19 mouse cellular contexts compared by ENCODE assay signal in the genomic region with DNA sequence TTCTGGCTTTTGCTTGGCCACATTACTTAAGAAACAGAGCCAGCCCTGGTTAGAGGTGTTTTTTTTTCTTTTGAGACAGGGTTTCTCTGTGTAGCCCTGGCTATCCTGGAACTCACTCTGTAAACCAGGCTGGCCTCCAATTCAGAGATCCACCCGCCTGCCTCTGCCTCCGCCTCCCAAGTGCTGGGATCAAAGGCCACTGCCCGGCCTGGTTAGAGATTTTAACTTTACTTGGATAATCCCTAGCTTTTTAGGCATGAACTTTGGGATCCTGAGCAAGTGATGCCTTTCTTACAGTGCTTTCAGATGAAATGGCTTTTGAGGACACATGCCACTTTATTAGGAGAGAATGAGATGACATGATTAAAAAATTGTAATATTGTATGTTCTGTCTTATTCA.
"Had no signal": no experiment of that assay in that cellular context is flagged by ENCODE, and none has a peak within 500 bp of the region (broad histone marks: within the 10 kb centered on the region; RNA-seq: fewer than 3 reads in every experiment).

No protein-coding gene starts in this region.

- H3K4me1 ChIP-seq: intestine, embryonic 15.5 days; limb, embryonic 10.5 days; limb, embryonic 13.5 days; midbrain, embryonic 12.5 days; midbrain, embryonic 15.5 days; neural tube, embryonic 12.5 days; neural tube, embryonic 15.5 days had no signal

- H3K27me3 ChIP-seq: intestine, embryonic 15.5 days; limb, embryonic 13.5 days; midbrain, embryonic 12.5 days; midbrain, embryonic 15.5 days; neural tube, embryonic 12.5 days; neural tube, embryonic 15.5 days had no signal

- H3K4me2 ChIP-seq: intestine, embryonic 15.5 days; limb, embryonic 13.5 days; lung, embryonic 14.5 days; midbrain, embryonic 12.5 days; midbrain, embryonic 15.5 days; neural tube, embryonic 12.5 days; neural tube, embryonic 15.5 days had no signal

- H3K27ac ChIP-seq: intestine, embryonic 15.5 days; kidney, postnatal 0 days; limb, embryonic 10.5 days; limb, embryonic 13.5 days; liver, embryonic 14.5 days; macrophage; midbrain, embryonic 12.5 days; midbrain, embryonic 15.5 days; neural tube, embryonic 12.5 days; neural tube, embryonic 15.5 days; stomach, postnatal 0 days had no signal

- ATAC-seq: intestine, embryonic 15.5 days; liver, postnatal 0 days; lung, postnatal 0 days; midbrain, embryonic 15.5 days had no signal

- H3K9me3 ChIP-seq: intestine, embryonic 15.5 days; limb, embryonic 10.5 days; limb, embryonic 13.5 days; midbrain, embryonic 12.5 days; midbrain, embryonic 15.5 days; neural tube, embryonic 12.5 days; neural tube, embryonic 15.5 days had no signal

- DNase-seq: liver; liver, postnatal 0 days; lung, embryonic 14.5 days; right cerebral cortex, adult 18-20 months; right cerebral cortex, postnatal 14 days; right cerebral cortex, postnatal 4 days; thymus, postnatal 25 days had no signal

- H3K9ac ChIP-seq: intestine, embryonic 15.5 days; limb, embryonic 13.5 days; liver, embryonic 14.5 days; liver, postnatal 0 days; lung, embryonic 14.5 days; midbrain, embryonic 12.5 days; midbrain, embryonic 15.5 days; neural tube, embryonic 12.5 days; neural tube, embryonic 15.5 days had no signal

- H3K4me3 ChIP-seq: intestine, embryonic 15.5 days; limb, embryonic 10.5 days; limb, embryonic 13.5 days; midbrain, embryonic 12.5 days; midbrain, embryonic 15.5 days; neural tube, embryonic 12.5 days; neural tube, embryonic 15.5 days had no signal

- H3K36me3 ChIP-seq: intestine, embryonic 15.5 days; limb, embryonic 10.5 days; midbrain, embryonic 15.5 days; neural tube, embryonic 12.5 days had no signal
